Mouse (Mus musculus) neural tube, embryonic 12.5 days (tissue): ENCODE results near the gene Adamts9. TPM values are rescaled to one million over a fixed set of nuclear protein-coding genes. Genes with fewer than 3 reads are reported as not detected.

ENCODE experiments used
- ATAC-seq: fragments of 200-750 bp; cut with Nextera tagmentation; 2 replicates; pipeline ENCODE4 v1.8.0; 2017; ENCODE audit warnings: low read depth, mild to moderate bottlenecking, moderate TSS enrichment, moderate library complexity; ENCODE audit not compliant: low FRiP score
- H3K27ac ChIP-seq: fragments of 300-500 bp; sonication (generic); 2 replicates; pipeline ENCODE4 v1.5.1; 2016
- H3K27me3 ChIP-seq: fragments of 300-500 bp; sonication (generic); replicated peaks from 2 replicates; pipeline ENCODE4 v1.6.1; 2016; ENCODE audit warnings: mild to moderate bottlenecking
- H3K36me3 ChIP-seq: fragments of 300-500 bp; sonication (generic); 2 replicates; pipeline ENCODE4 v1.6.1; 2016; ENCODE audit warnings: mild to moderate bottlenecking
- H3K4me1 ChIP-seq: fragments of 300-500 bp; sonication (generic); 2 replicates; pipeline ENCODE4 v1.6.1; 2016
- H3K4me2 ChIP-seq: fragments of 300-500 bp; sonication (generic); replicated peaks from 2 replicates; pipeline ENCODE4 v1.6.1; 2016; ENCODE audit warnings: mild to moderate bottlenecking
- H3K4me3 ChIP-seq: fragments of 300-500 bp; sonication (generic); 2 replicates; pipeline ENCODE4 v1.5.1; 2016
- H3K9ac ChIP-seq: fragments of 300-500 bp; sonication (generic); 2 replicates; pipeline ENCODE4 v1.6.1; 2016; ENCODE audit warnings: mild to moderate bottlenecking
- H3K9me3 ChIP-seq: fragments of 300-500 bp; sonication (generic); 2 replicates; pipeline ENCODE4 v1.6.1; 2016; ENCODE audit warnings: mild to moderate bottlenecking
- WGBS: fragments of 180-500 bp; shearing (Covaris S2); methylation state at CpG from one replicate; pipeline ENCODE4 v1.1.7; 2016; 5-methylcytosine and 5-hydroxymethylcytosine counted together
- polyA plus RNA-seq: library from polyadenylated mRNA; unstranded; fragments of >200 nt; fragmentation: Nextera tagmentation; extraction: Ambion mirVana; gene quantifications from 2 replicates; pipeline ENCODE4 v1.2.1, GENCODE M21; 2016

The Adamts9 gene
- 1.7 and 2.6 TPM in 2 replicates for polyA plus RNA-seq

DNA sequence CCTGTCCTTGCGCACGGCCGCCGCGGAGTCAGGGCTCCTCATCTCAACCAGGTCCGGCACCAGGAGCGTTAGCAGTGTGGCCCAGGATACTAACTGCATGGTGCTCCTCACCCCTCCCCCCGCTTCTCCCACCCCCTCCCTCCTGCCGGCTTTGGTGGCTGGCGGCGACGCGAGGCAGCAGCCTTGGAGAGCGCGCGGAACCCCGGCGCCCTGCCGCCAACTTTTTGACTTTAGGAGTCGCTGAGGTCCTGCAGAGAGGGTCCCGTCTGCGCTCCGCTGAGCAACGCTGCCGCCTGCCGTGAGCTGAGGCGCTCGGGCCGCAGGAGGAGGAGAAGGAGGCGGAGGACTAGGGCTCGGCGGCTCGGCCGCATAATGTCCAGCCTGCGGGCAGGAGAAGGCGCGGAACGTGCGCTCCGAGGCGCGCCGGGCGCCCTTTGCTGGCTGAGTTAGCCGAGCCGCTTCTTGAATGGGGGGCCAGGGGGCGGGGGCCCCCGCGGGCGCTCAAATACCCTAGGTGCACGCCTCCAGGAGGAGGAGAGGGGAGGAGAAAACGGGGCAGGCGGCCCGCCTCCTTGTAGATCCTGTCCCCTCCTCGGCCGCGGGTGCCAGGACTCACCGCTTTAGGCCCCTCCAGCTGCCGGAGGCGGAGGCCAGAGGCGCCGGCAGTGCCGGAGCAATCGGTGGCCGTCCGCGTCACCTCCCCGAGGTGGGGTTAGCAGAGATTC is at the start of gene Adamts9:
Adamts9 (minus strand) TSS at position 436 of the 725 bp plus-strand sequence.
- Histone ChIP-seq H3K4me1 (peaks cover 32% of the 10 kb centered on the region), H3K4me2 (peak within 1 kb of the TSS; percentile 94), H3K27ac (no peak within 1 kb of the TSS), H3K27me3 (peaks cover 53% of the 10 kb centered on the region), H3K36me3 (no peaks in the 10 kb centered on the region), H3K9ac (peak within 1 kb of the TSS; percentile 56), H3K9me3 (no peaks in the 10 kb centered on the region), H3K4me3 (peak within 1 kb of the TSS; percentile 53)
- ATAC-seq, result peak; percentile 42
- WGBS, result under 1% methylated on average over 64 of the region's 68 CpGs

DNA sequence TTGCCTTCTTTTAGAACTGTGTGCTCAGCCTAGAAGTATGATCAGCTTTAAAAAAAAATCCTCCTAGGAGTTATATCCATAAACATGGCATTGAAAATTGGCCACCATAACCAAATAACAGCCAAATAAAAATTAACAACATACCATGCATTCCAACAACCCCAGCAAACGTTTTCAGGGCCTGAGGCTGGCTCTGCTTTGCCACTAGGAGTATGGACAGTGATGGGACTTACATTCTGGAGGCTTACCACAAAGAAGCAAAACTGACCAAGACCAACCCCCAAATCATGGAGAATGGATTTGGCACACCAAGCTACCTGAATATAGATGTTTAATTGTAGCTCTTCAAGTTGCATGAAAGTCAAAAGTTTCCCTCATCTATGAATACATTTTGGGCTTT is 48.3 kb upstream of the Adamts9 start:
- Histone ChIP-seq H3K9me3 (no peaks in the 10 kb centered on the region), H3K36me3 (no peaks in the 10 kb centered on the region), H3K27me3 (no peaks in the 10 kb centered on the region), H3K9ac (no peak overlapping the region), H3K4me1 (no peaks in the 10 kb centered on the region), H3K27ac (no peak overlapping the region), H3K4me2 (no peak overlapping the region), H3K4me3 (no peak overlapping the region)
- ATAC-seq, result no peak
- 28% methylated on average over 1 of the region's 1 CpGs for WGBS

DNA sequence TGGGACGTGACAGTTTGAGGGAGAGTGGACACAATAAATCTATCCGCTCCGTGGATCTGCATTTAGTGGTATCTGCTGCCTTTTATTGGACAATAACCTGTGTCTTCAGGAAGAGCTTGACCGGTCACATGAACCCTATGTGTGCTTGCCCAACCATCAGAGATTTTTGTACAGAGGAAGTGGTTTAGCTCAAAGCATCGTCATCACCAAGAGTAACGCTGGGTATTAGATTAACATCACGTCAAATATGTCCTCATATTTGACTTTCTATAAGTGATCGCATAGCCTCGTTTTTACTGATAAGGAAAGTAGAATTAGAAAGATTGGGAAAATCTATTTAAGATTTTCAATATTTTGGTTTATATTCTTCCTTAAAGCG is 45.3 kb upstream of the Adamts9 start:
- Histone ChIP-seq H3K4me3 (no peak overlapping the region), H3K9me3 (no peaks in the 10 kb centered on the region), H3K9ac (no peak overlapping the region), H3K4me1 (no peaks in the 10 kb centered on the region), H3K36me3 (no peaks in the 10 kb centered on the region), H3K27ac (no peak overlapping the region), H3K27me3 (no peaks in the 10 kb centered on the region), H3K4me2 (no peak overlapping the region)
- ATAC-seq, result no peak
- 93% methylated on average over 10 of the region's 10 CpGs for WGBS

DNA sequence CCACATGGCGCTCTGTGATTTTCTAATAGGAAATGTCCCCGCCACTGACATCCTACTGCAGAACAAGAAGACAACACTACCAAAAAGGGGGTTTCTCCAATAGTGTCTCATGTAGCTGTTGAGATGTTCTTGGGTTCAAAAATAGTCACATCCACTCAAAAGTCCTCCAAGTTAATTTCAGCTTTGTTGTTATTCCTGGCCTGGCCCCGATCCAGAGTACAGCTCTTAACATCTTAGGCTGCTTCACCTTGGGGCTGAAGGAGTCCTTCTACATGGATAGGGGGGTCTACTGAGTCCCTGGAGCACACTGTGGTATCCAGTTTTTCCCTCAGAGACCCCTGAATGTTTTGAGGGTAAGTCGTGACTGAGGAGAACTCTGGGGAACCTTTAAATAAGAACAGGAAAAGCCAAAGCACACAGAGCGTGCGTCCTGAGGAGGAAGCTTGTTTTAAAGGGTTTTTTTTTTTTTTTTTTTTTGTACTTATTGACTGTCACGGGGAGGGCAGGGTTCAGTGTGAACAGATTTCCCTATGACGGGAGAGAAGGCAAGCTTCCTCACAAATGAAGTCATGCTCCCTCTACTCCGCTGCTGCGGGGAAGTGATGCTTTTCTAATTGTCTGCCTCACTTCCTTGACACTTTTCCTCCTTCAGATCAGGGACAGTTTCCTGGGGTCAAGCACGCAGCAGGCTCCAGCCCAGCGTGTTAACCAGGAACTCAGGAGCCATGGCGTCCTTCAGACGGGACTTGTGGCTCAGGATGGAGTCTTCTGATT is 44.7 kb upstream of the Adamts9 start:
- Histone ChIP-seq H3K9ac (no peak overlapping the region), H3K36me3 (no peaks in the 10 kb centered on the region), H3K27me3 (no peaks in the 10 kb centered on the region), H3K27ac (no peak overlapping the region), H3K9me3 (no peaks in the 10 kb centered on the region), H3K4me2 (no peak overlapping the region), H3K4me3 (no peak overlapping the region), H3K4me1 (no peaks in the 10 kb centered on the region)
- WGBS, result 79% methylated on average over 14 of the region's 14 CpGs
- no peak for ATAC-seq

DNA sequence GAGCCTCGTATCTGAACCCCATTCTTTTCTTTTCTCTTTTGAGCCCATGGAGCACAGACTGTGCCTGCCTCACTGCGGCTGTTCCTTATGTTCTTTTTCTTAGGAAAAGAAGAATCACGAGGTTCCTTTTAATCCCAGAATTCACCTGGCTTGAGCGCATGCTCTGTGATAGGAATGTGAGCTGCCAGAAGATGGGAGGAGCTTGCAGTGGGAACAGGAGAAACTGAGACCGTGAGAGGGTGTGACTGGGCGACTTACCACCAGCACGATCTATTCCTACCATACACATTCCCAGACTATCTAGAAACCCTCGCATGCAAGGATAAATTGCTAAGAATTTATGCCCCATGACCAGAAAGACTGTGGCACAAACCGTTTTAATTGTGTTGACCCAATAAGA is 44.1 kb upstream of the Adamts9 start:
- no peak overlapping the region for H3K27ac ChIP-seq
- no peak overlapping the region for H3K4me2 ChIP-seq
- ATAC-seq, result no peak
- no peak overlapping the region for H3K4me3 ChIP-seq
- no peaks in the 10 kb centered on the region for H3K36me3 ChIP-seq
- no peaks in the 10 kb centered on the region for H3K27me3 ChIP-seq
- H3K9ac ChIP-seq, result no peak overlapping the region
- 86% methylated on average over 9 of the region's 9 CpGs for WGBS
- H3K9me3 ChIP-seq, result no peaks in the 10 kb centered on the region
- H3K4me1 ChIP-seq, result no peaks in the 10 kb centered on the region

DNA sequence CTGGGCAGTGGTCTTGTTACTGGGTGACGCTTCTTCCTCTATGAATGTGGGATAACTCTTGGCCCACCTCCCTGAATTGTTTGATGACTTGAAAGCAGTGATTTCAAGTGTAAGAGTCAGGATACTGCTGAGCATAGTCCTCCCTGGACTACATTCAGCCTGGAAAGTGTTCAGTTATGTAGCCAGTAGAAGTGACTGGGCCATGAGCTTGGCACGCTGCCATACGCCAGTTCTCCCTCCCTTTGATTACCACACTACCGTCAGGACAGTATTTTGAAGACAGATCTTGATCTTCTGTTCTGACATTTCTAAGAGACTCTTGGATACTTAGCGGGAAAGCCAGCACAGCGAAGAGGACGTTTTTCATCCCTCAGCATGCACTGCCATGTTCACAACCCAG is 40.1 kb upstream of the Adamts9 start:
- ATAC-seq, result no peak

DNA sequence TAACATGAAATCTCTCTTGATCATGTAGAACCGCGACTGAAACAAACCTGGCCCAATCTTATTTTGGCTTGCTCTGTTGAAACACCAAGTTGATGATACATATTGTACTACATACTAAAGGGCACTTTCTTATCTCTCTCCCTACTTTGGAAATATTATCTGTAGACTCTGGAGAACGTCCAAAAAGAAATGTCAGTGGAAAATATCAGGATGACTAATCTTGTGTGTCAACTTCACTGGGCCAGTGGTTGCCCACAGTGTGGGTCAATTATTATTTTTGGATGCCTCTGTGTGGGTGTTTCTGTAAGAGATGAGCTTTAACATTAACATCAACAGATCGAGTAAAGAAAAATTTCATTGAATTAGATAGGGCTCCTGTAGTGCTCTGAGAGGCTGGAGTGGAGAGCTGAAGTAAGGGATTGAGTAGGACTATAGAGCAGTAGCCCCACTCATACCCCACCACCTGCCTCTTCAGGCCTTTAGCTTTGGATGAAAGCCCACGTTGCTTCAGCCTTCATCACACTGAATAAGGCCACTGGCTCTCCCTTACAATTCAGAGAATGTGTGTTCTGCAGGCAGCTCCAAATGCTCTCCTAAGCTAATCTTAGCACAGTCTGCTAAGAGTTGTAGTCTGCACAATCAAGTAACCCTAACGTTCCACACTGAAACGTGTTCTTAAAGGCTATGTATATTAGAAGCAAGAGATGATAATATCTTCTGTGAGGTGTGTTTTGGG is 38.3 kb upstream of the Adamts9 start:
- no peaks in the 10 kb centered on the region for H3K27me3 ChIP-seq
- no peaks in the 10 kb centered on the region for H3K36me3 ChIP-seq

More for the DNA sequence above, 40.1 kb upstream of the Adamts9 start:
- no peak overlapping the region for H3K4me3 ChIP-seq
- H3K4me2 ChIP-seq, result no peak overlapping the region
- H3K9me3 ChIP-seq, result no peaks in the 10 kb centered on the region
- H3K27me3 ChIP-seq, result no peaks in the 10 kb centered on the region
- H3K27ac ChIP-seq, result no peak overlapping the region
- no peaks in the 10 kb centered on the region for H3K36me3 ChIP-seq
- WGBS, result 86% methylated on average over 7 of the region's 7 CpGs
- no peaks in the 10 kb centered on the region for H3K4me1 ChIP-seq
- no peak overlapping the region for H3K9ac ChIP-seq

DNA sequence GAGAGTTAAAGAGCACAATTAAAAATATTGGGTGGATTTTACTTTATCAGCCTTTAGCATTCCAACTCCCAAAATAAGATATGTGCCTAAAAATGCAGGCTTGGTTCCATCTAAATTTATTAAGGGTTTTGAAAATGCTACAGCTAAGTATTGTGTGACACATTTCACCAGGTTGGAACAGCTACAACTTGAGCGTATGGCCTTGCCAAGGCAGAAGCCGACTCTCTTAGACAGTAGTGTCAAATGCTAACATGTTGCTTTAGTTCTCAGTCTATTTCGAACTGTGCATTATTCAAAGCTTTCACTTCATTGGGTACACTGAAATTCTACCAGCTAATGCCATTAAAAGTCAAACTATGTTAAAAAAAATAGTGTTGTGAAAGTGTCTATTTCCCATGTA is 30.0 kb upstream of the Adamts9 start:
- no peak for ATAC-seq
- H3K4me2 ChIP-seq, result no peak overlapping the region
- no peaks in the 10 kb centered on the region for H3K4me1 ChIP-seq
- WGBS, result 91% methylated on average over 3 of the region's 3 CpGs
- H3K9me3 ChIP-seq, result no peaks in the 10 kb centered on the region
- H3K36me3 ChIP-seq, result no peaks in the 10 kb centered on the region
- no peak overlapping the region for H3K4me3 ChIP-seq
- no peak overlapping the region for H3K9ac ChIP-seq
- no peaks in the 10 kb centered on the region for H3K27me3 ChIP-seq
- no peak overlapping the region for H3K27ac ChIP-seq

More for the DNA sequence above, 38.3 kb upstream of the Adamts9 start:
- Histone ChIP-seq H3K9me3 (no peaks in the 10 kb centered on the region), H3K4me3 (no peak overlapping the region), H3K27ac (no peak overlapping the region), H3K4me2 (no peak overlapping the region), H3K4me1 (no peaks in the 10 kb centered on the region), H3K9ac (no peak overlapping the region)
- ATAC-seq, result no peak
- 88% methylated on average over 7 of the region's 7 CpGs for WGBS

DNA sequence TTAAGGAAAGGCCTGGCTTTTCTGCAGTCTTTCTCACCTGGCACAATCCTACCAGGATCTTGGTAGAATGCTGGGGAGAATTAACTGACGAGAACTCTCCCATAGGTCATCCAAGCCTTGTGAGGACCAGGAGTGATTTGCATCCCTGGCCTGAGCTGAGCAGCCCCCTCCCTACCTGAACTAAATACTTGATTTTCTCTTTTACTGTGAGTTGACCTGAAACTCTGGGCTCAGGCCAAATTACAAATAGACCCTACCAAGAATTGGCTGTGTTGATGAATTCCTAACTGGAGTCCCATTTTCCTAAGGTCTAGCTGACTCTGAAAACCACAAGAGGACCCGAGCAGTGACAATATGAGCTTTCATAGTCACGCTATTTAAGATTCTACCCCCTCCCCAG is 25.4 kb upstream of the Adamts9 start:
- Histone ChIP-seq H3K9ac (no peak overlapping the region), H3K4me1 (no peaks in the 10 kb centered on the region), H3K36me3 (no peaks in the 10 kb centered on the region), H3K27me3 (no peaks in the 10 kb centered on the region), H3K9me3 (no peaks in the 10 kb centered on the region), H3K27ac (no peak overlapping the region), H3K4me2 (no peak overlapping the region), H3K4me3 (no peak overlapping the region)
- no peak for ATAC-seq
- 64% methylated on average over 3 of the region's 3 CpGs for WGBS

DNA sequence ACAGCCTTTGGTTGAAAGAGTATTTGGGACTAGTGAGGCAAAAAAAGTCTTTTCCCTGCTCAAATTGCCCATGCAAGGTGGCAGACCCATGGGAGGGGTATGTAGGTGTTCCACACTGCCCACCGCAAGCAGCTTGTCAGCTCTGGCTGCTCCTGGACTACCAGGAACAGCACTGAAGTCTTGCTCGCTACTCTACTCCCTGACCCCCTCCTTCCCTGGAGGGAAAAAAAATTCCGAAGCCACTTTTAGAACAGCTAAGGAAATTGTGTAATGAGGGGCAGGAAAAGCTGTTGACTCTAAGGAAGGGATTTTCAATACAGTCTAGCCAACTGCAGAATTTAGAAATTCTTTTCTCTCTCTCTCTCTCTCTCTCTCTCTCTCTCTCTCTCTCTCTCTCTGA is 24.9 kb upstream of the Adamts9 start:
- Histone ChIP-seq H3K27ac (no peak overlapping the region), H3K4me3 (no peak overlapping the region), H3K4me2 (no peak overlapping the region), H3K4me1 (no peaks in the 10 kb centered on the region), H3K9me3 (no peaks in the 10 kb centered on the region), H3K36me3 (no peaks in the 10 kb centered on the region), H3K27me3 (no peaks in the 10 kb centered on the region), H3K9ac (no peak overlapping the region)
- no peak for ATAC-seq
- 77% methylated on average over 3 of the region's 3 CpGs for WGBS

DNA sequence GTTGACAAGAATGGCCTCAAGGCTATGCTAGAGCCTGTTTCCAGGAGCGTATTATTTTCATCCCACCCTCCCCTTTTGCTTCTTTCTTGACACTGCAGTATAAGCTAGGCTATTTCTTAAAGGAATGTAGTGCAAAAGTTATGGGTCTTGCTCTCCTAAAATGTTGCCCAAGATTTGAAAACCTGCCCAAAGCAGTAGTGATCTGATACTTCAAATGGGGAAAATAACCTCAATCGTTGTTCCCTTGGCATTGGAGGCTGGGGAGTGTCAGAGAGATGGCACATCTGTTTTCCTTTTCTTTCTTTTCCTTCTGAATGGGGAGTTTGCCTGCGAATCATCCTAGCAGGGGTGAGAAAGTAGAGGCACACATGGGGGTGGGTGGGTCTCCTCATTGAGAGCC is 19.7 kb upstream of the Adamts9 start:
- H3K27ac ChIP-seq, result no peak overlapping the region
- H3K4me3 ChIP-seq, result no peak overlapping the region
- no peak overlapping the region for H3K9ac ChIP-seq
- H3K9me3 ChIP-seq, result no peaks in the 10 kb centered on the region
- no peaks in the 10 kb centered on the region for H3K4me1 ChIP-seq
- H3K36me3 ChIP-seq, result no peaks in the 10 kb centered on the region
- WGBS, result 84% methylated on average over 3 of the region's 3 CpGs
- no peaks in the 10 kb centered on the region for H3K27me3 ChIP-seq
- no peak overlapping the region for H3K4me2 ChIP-seq
- no peak for ATAC-seq

DNA sequence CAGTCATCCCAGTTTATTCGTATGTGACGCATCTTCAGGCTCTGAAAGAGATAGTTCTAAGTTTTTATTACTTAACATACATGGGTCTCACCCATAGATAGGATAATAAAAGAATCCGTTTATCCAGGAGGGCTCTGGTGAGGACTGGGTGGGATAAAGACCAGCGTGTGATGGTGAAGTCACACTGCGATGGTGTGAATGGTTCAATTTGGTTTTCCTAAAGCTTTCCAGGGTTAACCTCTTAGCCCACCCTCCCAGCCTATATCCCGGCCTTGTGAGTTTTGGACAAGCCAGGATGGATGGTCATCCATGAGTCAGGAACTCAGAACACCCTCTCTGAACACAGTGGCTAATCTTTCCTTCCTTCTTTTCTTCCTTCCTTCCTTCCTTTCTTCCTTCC is 17.7 kb upstream of the Adamts9 start:
- no peak overlapping the region for H3K4me2 ChIP-seq

More for the DNA sequence above, 17.7 kb upstream of the Adamts9 start:
- no peaks in the 10 kb centered on the region for H3K9me3 ChIP-seq
- no peak for ATAC-seq
- no peak overlapping the region for H3K4me3 ChIP-seq
- no peak overlapping the region for H3K9ac ChIP-seq
- H3K36me3 ChIP-seq, result no peaks in the 10 kb centered on the region
- no peak overlapping the region for H3K27ac ChIP-seq
- H3K4me1 ChIP-seq, result no peaks in the 10 kb centered on the region
- 90% methylated on average over 6 of the region's 6 CpGs for WGBS
- no peaks in the 10 kb centered on the region for H3K27me3 ChIP-seq
